Mouse (Mus musculus) macrophage (primary cell): ENCODE measurements around the gene Acvr2b. TPM values are rescaled to one million over a fixed set of nuclear protein-coding genes. Genes with fewer than 3 reads are reported as not detected.

Source experiments
- H3K27ac ChIP-seq: fragments of 350-480 bp; formaldehyde crosslinking; 2 replicates; pipeline ENCODE4 v1.9.0; 2021
- H3K36me3 ChIP-seq: fragments of 350-480 bp; formaldehyde crosslinking; 2 replicates; pipeline ENCODE4 v1.9.0; 2021; ENCODE audit errors: inconsistent target
- H3K4me3 ChIP-seq: fragments of 350-480 bp; formaldehyde crosslinking; 2 replicates; pipeline ENCODE4 v1.9.0; 2021; ENCODE audit errors: inconsistent target
- H3K79me2 ChIP-seq: fragments of 350-480 bp; formaldehyde crosslinking; 2 replicates; pipeline ENCODE4 v1.9.0; 2021; ENCODE audit errors: inconsistent target
- WGBS: methylation state at CpG from one replicate; pipeline ENCODE4 v1.1.7; 2026; ENCODE audit warnings: inconsistent platforms; ENCODE audit not compliant: missing documents; 5-methylcytosine and 5-hydroxymethylcytosine counted together
- polyA plus RNA-seq: library from polyadenylated mRNA; stranded (reverse); fragments of 250-400 nt; gene quantifications from 3 replicates; pipeline ENCODE4 v1.2.4, GENCODE M21; 2018; ENCODE audit warnings: inconsistent platforms

Gene Acvr2b
- polyA plus RNA-seq, 1 experiment from 2014 or later = 0.65 TPM

DNA sequence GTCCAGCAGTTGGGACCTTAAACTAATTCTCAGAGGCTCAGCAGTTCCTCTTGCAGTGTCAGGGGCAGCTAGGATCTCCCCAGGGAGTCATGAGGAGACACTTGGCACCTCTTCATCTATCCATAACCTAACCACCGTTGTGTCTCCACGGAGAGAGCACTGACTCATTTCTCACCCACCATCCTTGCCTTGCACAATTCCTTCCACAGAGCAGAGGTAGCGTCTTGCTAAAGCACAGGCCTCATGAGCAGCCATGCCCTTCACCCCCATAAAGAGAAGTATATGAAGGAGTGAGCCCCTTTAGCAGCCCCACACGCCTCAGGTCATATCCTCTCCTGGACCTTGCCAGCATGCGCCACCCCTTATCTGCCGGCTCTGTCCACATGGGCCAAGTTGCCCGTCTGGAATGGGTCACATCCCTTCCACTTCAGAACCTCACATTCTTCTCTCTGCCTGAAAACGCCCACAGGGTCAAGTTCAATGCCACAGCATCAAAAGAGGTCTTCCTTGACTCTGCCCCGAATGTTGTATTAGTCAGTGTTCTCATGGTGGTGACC lies 71.8 kb downstream of the Acvr2b start:
- Histone ChIP-seq H3K79me2 (no peaks in the 10 kb centered on the region), H3K4me3 (no peak overlapping the region), H3K36me3 (no peaks in the 10 kb centered on the region), H3K27ac (no peak overlapping the region)
- WGBS = 70% methylated on average over 8 of the region's 9 CpGs

DNA sequence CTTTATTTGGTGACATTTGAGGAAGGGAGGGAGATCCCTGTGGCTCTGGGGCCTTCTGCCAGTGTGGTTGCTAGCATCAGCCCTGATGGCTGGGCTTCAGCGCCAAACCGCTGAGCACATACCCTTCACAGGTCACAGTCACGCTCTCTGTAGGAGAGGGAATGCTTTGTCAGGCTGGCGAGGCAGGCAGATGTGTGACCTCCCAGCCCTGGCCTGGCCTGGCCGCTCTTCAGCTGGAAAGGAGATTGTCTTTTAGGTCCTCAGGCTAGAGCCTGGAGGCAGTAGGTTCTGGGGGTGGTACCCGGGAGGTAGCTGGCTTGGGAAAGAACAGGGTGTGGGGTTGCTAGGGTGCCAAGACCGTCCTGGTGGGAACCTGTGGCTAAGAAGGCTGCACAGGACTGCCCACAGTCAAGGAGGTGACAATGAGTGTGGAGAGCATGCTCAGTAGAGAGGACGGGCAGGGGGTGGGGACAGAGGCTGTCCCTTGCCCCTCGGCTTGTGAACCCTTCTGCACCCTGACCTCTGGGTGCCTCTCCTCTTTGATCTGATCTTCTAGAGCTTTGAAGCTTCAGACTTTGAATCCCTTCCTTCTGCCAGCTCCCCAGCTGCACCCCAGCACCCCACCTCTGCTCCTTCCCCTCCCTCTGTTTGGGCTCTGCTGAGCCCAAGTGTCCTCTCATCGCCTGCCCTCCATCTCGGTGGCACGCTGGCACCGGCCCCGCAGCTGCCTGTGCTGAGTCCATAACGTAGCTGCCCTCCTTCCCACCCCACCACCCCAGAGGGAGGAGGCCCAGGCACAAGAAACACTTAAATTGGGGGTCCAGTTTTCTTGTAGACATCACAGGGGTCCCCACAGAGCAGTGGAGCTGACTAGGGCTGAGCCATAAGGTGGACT lies 73.0 kb downstream of the Acvr2b start:
- Histone ChIP-seq H3K4me3 (no peak overlapping the region), H3K36me3 (no peaks in the 10 kb centered on the region), H3K27ac (no peak overlapping the region), H3K79me2 (no peaks in the 10 kb centered on the region)
- 76% methylated on average over 15 of the region's 15 CpGs for whole genome bisulfite sequencing

DNA sequence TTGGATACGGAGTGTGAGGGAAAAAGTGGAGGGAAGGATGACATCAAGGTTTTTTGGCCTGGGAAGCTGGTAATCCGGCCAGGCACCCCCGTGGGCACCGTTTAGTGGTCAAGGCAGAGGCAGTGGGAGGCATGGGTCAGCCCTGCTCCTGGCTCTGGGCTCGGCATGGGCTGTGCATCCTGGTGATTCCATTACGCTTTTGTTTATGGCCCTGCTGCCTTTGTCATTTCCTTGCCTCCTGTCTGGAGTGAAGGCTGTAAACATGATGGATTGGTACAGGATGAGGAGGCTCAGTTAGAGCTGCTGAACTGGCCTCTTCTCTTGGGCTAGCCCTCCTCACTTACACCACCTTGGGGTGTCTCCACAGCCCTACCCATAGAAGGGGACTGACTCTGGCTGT lies 75.8 kb downstream of the Acvr2b start:
- Histone ChIP-seq H3K4me3 (no peak overlapping the region), H3K79me2 (no peaks in the 10 kb centered on the region), H3K36me3 (no peaks in the 10 kb centered on the region), H3K27ac (no peak overlapping the region)
- WGBS = 33% methylated on average over 6 of the region's 6 CpGs

DNA sequence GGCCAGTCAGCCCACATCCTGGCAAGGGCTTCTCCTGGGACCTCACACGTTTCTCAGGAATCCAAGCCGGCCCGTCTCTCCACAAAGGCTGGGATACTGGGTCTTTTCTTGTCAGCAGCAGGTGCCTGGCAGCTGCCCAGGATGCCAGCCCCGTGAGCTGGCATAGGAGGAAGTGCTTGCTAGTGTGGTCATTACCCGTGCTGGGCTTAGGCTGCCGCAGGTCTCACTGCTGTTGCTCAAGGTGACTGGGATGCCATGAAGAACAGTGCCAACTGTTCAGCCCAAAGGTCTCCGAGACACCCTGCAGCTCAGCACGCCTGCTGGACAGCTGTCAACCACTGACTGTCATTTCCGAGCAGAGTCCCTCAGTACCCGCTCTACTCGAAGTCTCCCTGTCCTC lies 76.4 kb downstream of the Acvr2b start:
- WGBS = 41% methylated on average over 11 of the region's 11 CpGs
- Histone ChIP-seq H3K79me2 (no peaks in the 10 kb centered on the region), H3K36me3 (no peaks in the 10 kb centered on the region), H3K4me3 (no peak overlapping the region), H3K27ac (no peak overlapping the region)

DNA sequence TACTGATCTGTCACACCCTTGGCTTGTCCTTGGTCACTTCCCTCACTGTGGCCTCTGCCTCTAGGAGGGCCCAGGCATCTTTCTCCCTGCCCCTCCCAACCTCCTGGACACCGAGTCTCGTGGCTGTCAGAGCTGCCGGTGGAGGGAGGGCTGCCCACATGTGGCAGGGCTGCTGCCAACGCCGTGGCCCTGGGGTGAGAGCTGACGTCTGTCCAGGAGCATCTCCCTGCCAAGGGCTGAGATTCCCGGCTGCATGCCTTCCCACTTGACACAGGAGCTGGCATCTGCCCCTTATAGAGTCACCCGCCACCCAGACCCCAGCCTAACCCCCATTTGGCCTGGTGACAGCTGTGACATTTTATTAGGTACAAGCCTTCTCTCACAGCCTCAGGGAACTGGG lies 77.4 kb downstream of the Acvr2b start:
- WGBS = 85% methylated on average over 8 of the region's 8 CpGs
- no peak overlapping the region for H3K4me3 ChIP-seq
- no peaks in the 10 kb centered on the region for H3K79me2 ChIP-seq
- no peak overlapping the region for H3K27ac ChIP-seq
- no peaks in the 10 kb centered on the region for H3K36me3 ChIP-seq

DNA sequence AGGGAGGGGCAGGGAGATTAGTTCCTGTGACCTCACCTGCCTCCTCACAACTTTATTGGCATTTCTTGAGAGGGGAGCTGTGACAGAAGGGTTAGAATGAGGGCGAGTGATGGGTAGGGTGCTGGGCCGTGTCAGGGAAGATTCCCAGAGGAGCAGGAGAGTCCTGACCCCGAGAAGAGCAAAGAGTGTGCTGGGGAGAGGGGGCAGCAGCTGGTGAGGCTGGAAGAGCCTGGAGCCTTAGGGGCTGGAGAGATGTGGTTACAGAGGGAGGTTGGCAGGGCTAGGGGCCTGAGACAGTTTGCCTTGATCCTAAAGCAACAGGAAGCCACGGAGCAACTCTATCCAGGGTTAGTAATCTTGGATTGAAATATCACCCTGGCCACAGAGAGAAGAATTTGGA lies 79.7 kb downstream of the Acvr2b start:
- WGBS = 90% methylated on average over 4 of the region's 4 CpGs
- no peaks in the 10 kb centered on the region for H3K79me2 ChIP-seq
- no peak overlapping the region for H3K4me3 ChIP-seq
- no peaks in the 10 kb centered on the region for H3K36me3 ChIP-seq
- H3K27ac ChIP-seq = no peak overlapping the region

DNA sequence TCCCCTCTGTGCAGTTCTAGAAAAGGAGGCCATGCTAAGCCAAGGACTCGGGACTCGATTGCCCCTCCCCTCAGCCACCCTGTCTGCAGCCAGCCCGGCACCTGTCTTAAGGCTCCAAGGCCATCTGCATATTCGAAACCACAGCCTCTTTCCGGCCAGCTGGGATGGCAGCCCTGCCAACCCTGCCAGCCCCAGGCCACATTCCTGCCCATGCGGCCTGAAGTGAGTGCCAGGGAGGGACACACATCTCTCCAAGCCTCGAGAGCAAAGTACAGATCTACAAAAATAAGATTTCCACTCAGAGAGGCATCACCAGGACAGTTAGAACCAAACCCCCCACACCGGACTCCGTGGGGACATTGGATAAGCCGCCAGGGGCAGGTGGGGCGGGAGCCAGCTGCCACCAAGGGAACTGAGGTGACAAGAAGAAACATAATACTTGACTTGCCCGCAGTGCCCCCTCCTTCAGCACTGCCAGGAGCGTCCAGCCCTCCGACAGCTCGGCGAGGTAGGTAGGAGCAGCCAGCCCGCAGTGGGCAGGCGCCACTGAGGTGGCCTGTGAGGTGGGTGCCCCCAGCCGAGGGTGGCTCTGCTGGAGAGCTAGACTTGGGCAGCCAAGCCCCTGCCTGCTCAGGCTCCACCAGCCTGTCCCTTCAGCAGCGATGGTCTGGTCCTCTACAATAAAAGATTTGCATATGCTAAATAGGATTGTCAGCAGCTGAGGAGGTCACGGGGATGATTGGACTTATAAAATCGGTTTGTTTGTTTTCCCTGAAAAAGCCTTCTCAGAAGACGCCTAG lies 81.8 kb downstream of the Acvr2b start:
- H3K27ac ChIP-seq = no peak overlapping the region
- H3K79me2 ChIP-seq = no peaks in the 10 kb centered on the region
- no peaks in the 10 kb centered on the region for H3K36me3 ChIP-seq
- WGBS = 53% methylated on average over 23 of the region's 23 CpGs
- no peak overlapping the region for H3K4me3 ChIP-seq

DNA sequence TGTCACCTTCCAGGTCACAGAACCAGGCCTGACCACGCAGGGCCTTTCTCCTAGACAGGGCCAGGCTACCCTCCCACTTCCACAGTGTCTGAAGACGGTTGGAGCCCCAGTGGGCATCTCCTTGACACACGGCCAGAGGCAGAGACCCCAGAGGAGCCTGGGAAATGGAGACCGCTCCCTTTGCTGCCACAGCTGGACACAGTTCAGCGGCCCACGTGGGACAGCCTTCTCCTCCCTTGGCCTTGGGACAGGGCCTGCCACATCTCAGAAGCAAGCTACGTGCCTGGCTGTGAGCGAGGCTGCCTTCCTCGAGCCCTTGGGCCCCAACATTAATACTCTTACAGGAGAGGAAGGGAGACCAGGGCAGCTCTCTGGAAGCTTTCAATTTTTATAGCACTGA lies 82.5 kb downstream of the Acvr2b start:
- Histone ChIP-seq H3K79me2 (no peaks in the 10 kb centered on the region), H3K4me3 (no peak overlapping the region), H3K27ac (no peak overlapping the region), H3K36me3 (no peaks in the 10 kb centered on the region)
- whole genome bisulfite sequencing = 84% methylated on average over 8 of the region's 9 CpGs

Other genes with a start within 250 kb of the Acvr2b start
- not detected in 3 replicates for gene Acaa1b, start 245.0 kb upstream of the Acvr2b start, polyA plus RNA-seq
- not detected in 3 replicates for gene Gm47289, start 243.0 kb upstream of the Acvr2b start, polyA plus RNA-seq
- gene Slc22a13, start 193.0 kb upstream of the Acvr2b start, polyA plus RNA-seq = not detected in 3 replicates
- 16.4 to 22.2 TPM (median 20.9 TPM) in 3 replicates for gene Oxsr1, start 79.7 kb upstream of the Acvr2b start, polyA plus RNA-seq
- gene Acaa1a, start 62.4 kb upstream of the Acvr2b start, polyA plus RNA-seq = 27.8 to 102 TPM (median 60.2 TPM) in 3 replicates
- 43.1 to 84.4 TPM (median 77.6 TPM) in 3 replicates for gene Myd88, start 60.7 kb upstream of the Acvr2b start, polyA plus RNA-seq
- gene Xylb, start 44.7 kb upstream of the Acvr2b start, polyA plus RNA-seq = 3.0 to 5.5 TPM (median 3.1 TPM) in 3 replicates
- gene Slc22a14, start 36.6 kb upstream of the Acvr2b start, polyA plus RNA-seq = not detected in 3 replicates
- gene Exog, start 42.8 kb downstream of the Acvr2b start, polyA plus RNA-seq = 2.6 to 6.0 TPM (median 4.0 TPM) in 3 replicates
- gene Scn5a, start 176.9 kb downstream of the Acvr2b start, polyA plus RNA-seq = not detected in 3 replicates